Mouse (Mus musculus): ENCODE measurements around the gene Cemip. TPM values are rescaled to one million over a fixed set of nuclear protein-coding genes. Genes with fewer than 3 reads are reported as not detected.
"Not testable (repeated sequence)": the region's sequence is repeated elsewhere in the genome, so short reads cannot be mapped to it uniquely, and the experiment has no call there.

Cemip gene
- 10 to 100 TPM; 21.0 to 24.1 TPM for total RNA-seq (2021)

DNA sequence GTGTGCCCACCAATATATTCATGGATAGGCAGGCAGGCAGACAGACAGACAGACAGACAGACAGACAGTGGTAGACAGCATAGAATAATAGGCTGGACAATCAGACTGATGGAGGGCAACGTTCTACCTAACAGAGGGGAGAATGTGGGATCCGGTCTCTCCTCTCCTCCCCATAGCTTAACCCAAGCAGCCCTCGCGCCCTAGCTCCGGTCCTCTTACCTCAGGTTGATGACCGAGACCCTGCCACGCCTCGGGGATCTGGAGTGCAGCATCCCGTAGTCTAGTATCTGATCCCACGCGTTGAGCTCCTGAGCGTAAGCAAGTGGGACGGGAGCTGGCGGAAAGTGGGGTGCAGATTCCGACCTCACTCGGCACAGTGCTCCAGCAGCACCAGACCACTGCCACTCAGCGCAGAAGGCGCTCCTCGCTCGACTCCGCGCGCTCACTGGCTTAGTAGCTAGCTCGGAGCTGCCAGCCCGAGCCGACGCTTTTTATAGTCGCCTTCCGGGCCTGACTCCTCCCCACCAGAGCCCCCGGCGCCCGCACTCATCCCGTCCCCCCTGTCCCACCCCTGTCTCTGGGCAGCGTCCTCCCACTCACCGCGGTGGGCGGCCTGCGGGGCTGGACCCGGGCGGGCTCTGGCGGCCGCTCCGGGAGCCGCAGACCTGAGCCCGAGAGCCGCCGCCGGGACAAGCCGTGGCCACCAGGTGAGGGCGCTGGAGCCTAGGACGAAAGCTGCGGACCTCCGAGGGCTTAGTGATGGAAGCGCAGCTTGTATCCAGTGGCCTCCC, at the start of gene Cemip:
TSS of gene Cemip (minus strand) at position 464 of the 791 bp plus-strand sequence.
- DNase-seq, result peak; percentile 87

DNA sequence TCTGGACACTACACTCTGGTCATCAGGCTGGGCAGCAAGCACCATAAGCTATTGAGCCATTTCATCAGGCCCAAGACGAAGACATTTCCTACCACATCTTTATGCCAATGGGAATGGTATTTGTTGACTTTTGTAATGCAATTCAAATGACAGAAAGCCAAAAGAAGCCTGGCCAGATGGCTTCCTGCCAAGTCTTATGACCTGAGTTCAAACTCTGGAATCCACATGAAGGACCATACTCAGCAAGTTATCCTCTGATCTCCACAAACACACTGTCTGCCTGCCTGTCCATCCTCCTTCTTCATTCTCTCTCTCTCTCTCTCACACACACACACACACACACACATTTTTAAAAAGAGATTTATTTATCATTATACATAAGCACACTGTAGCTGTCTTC, 46.4 kb upstream of the Cemip start:
- DNase-seq, result no peak

DNA sequence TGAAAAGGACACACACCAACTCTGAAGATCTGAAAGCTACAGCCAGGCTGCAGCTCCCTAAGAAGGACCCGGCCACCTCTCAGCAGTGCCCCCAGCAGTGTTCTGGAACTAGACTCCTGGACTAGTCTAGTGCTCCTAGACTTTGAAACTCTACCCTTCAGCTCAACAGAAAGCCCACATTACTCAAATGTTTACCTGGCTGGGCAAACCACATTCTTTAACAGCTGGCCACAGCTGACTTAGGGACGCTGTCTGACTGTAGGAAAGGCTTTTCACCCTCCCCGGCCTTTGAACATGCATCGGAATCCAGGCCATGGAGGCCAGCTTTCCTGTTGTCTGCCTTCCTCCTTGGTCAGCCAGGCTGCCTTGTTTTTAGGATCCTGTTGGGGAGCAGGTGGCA, 45.4 kb upstream of the Cemip start:
- DNase-seq, result no peak

DNA sequence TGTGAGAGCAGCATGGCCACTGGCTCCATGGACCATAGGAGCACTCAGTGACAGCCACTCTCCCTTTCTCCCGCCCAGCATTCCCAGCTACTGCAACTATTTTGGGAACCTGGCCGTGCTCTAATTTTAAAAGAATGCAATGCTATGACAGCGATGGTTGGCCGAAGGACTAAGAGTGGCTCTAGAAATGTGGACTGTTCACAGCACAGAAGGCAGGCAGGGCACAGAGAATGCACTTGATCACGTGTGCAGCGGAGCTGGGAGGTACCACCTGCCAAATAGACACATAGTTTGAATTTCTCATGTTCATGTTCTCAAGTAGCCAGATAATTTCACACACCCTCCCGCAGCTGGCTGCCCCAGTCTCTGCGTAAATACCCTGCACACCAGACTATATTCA, 42.4 kb upstream of the Cemip start:
- no peak for DNase-seq

GRCm38 (mm10) chr7:84125730-84126129, 39.4 kb upstream of the Cemip start:
- DNase-seq, result no peak

GRCm38 (mm10) chr7:84123651-84124050, 37.3 kb upstream of the Cemip start:
- DNase-seq, result not testable (repeated sequence)

- no peak for DNase-seq
Measured at GRCm38 (mm10) chr7:84121778-84122177, 35.5 kb upstream of the Cemip start.

GRCm38 (mm10) chr7:84120142-84120760, 33.9 kb upstream of the Cemip start:
- DNase-seq, result no peak

DNA sequence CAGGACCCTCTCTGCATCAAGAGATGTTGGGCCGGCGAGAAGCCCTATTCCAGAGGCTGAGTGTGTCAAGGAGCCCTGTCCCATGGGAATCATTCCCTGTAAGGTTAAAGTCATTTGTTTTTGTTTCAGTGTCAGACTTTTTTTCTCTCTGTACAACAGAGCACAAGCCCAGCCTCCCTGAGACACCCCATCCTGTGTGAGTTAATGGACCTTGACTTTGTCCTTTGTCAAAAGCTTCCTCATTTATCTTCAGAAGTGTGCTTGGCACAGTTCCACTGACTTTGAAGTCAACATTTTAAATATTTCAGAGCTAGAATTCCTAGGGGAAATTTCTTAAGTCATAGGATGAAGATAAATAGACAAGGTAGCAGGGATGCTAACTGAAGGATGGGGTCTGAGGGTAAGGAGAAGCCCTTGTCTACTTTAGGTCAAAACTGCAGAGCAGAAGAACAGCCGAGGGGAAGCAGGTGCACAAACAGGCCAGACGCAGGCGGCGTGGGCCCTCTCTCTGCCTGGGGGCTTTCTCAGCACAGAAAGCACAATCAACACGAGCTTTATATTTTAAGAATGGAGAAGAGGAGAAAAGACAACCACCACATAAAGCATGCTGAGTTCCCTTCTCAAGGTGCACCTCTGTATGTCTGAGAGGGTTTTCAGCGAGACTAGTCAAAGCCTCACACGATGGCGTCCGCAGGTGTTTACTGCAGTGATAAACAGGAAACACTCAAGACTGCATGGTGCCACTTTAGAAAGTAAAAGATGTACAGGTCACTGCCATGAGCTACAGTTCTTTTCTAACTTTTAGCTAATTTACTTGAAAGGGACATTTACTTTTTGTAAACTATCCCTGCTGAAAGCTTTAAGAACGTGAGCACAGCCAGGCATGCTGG, 33.2 kb upstream of the Cemip start:
- DNase-seq, result no peak

GRCm38 (mm10) chr7:84117543-84118122, 31.3 kb upstream of the Cemip start:
- no peak for DNase-seq

- DNase-seq, result no peak
Measured at GRCm38 (mm10) chr7:84116621-84117542, 30.6 kb upstream of the Cemip start.

GRCm38 (mm10) chr7:84115385-84115784, 29.1 kb upstream of the Cemip start:
- no peak for DNase-seq

- DNase-seq, result no peak
Measured at GRCm38 (mm10) chr7:84114775-84115174, 28.5 kb upstream of the Cemip start.

DNA sequence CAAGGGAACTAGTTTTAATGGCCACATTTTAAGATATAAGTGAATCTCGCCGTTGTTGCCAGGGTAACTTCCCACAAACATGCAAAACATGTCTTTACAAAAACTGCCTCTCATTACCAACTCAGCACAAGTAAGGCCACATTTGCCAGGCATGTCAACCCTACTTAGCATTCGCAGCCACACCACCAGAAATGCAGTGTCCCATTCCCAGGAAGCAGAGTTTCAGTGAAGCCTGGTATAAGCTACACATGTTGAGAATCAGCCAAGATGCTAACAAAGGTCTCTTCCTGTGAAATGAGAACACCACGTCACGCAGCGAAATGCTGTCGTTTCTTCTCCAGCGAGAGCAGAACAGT, 26.7 kb upstream of the Cemip start:
- no peak for DNase-seq

GRCm38 (mm10) chr7:84112351-84113034, 26.2 kb upstream of the Cemip start:
- no peak for DNase-seq

DNA sequence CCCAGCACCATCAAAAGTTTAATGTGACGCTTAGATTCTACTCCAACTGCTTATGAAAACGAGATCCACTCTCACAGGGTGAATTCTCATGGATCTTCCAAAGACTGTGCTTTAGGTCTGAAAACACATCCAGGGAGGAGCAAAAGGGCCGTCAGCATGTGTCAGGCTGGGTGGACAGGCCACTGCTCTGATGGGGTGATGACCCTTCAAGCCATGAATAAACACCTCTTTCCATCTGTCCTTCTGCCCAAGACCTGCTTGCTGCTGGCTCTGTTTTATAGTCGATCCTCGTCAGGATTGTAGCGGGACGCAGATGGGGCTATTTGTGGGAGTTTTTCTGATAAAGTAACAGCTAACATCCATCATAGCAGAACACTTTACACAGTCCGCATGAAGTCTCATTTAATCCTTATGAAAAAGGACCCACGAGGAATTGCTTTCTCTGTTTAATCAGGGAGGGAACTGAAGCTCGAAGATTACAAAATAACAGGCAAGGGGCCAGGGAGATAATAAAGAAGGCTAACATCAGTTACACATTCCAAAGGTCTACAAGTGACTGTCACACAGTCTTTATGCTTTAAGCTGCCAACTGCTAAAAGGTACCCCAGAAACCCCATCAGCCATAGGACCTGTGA, 25.5 kb upstream of the Cemip start:
- DNase-seq, result no peak

GRCm38 (mm10) chr7:84106942-84107341, 20.6 kb upstream of the Cemip start:
- DNase-seq, result no peak

DNA sequence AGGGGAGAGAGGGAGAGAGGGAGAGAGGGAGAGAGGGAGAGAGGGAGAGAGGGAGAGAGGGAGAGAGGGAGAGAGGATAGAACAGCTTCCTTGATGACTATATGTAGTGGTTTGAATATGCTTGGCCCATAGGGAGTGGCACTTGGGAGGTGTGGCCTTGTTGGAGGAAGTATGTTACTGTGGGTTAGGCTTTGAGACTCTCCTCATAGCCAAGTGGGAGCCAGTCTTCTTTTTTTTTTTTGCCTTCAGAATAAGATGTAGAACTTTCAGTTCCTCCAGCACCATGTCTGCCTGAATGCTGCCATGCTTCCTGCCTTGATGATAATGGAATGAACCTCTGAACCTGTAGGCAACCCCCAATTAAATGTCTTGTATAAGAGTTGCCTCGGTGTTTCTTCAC, 16.3 kb upstream of the Cemip start:
- no peak for DNase-seq

- DNase-seq, result no peak
Measured at GRCm38 (mm10) chr7:84100672-84101071, 14.4 kb upstream of the Cemip start.

GRCm38 (mm10) chr7:84098098-84098497, 11.8 kb upstream of the Cemip start:
- DNase-seq, result no peak

GRCm38 (mm10) chr7:84096501-84096900, 10.2 kb upstream of the Cemip start:
- no peak for DNase-seq

Data from layer of hippocampus, postnatal 36 days (tissue).